Mouse (Mus musculus) bone marrow macrophage, adult 2 months (primary cell): Measurements from ENCODE around the gene Il10rb.

ENCODE experiments used
- CTCF ChIP-seq: IDR thresholded peaks from 2 replicates; pipeline ENCODE4 v1.5.1; 2012; ENCODE audit warnings: low read depth, mild to moderate bottlenecking, low read length, moderate library complexity
- POLR2A ChIP-seq: IDR thresholded peaks from 2 replicates; pipeline ENCODE4 v1.6.1; 2012; ENCODE audit warnings: mild to moderate bottlenecking, low read depth, low read length, borderline replicate concordance

DNA sequence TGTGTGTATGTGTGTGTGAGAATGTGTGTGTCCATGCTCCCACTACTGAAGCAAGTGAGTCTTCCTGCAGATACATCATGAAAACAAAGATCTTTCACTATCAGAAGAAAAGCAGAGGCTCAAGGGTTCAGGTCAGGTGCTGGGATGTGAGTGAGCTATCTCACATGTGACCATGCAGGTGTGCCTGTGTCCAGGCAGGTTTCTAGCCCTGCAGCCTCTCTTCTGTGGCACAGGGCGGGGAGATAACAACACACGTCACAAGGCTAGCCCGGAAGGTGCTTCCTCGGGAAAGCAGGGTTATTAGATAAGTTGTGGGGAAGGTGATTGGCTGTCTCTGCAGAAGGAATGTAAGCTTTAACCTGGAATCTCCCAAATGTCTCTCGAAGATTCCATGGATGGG, 25.8 kb upstream of the Il10rb start:
- TF ChIP-seq POLR2A (no peak), CTCF (no peak)
